8 mouse cellular contexts compared by ENCODE assay signal in the genomic region with DNA sequence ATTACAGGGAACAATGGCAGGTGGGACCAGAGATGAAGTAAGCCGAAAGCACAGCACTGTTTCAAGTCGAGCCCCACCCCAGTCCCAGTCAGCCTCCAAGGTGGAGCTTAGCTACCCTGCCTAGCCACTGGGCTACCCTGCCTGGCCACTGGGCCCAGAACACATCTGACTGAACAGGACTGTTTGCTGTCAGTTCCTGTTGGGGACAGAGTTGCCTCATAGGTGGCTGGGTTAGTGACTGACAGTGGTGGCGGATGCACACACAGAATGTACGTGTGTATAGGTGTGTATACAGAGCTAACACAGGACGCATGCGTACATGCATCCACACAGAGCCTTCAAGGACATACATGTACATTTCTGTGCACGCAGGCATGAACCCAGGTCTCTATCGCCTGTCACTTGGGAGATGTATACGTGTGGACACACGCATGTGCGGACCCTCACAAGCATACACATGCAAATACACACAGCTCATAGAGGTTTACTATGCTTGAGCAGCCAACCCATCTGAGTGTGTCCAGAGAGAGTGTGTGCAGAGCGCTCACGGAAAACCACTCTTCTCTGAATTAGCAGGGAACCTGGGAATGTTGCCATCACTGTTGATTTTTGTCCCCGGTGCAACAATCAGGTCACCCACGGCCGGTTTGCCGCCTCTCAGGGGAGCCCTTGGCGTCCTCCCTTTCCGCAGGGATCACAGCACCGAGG. TPM values are rescaled to one million over a fixed set of nuclear protein-coding genes. Genes with fewer than 3 reads are reported as not detected.
DNase-seq lines count a peak whose midpoint lies in the region; ATAC-seq and TF ChIP-seq lines count a peak whose summit lies in the region.

No protein-coding gene starts in this region.

- H3K4me1 ChIP-seq in ES-E14 (ENCODE audit: control insufficient read depth in 2 of 2, insufficient read depth in 2 of 2, low read length in 2 of 2, poor library complexity in 1 of 2): peaks cover 0 to 26% of the 10 kb centered on the region in 2 experiments; a peak in 2 of 4 replicates
- peaks cover 6% of the 10 kb centered on the region for H3K4me1 ChIP-seq in heart, postnatal 0 days (ENCODE audit: control insufficient read depth, insufficient read depth)
- peaks cover 22% of the 10 kb centered on the region for H3K4me1 ChIP-seq in liver, embryonic 15.5 days (replicated peaks)

- H3K36me3 ChIP-seq in ES-E14 (ENCODE audit: control insufficient read depth, insufficient read depth, low read length, poor library complexity, severe bottlenecking): no peaks in the 10 kb centered on the region
- H3K36me3 ChIP-seq in heart, postnatal 0 days (replicated peaks; ENCODE audit: control insufficient read depth, insufficient read depth, low read length): no peaks in the 10 kb centered on the region
- H3K36me3 ChIP-seq in liver, embryonic 15.5 days (replicated peaks): no peaks in the 10 kb centered on the region

- no peak for TF ChIP-seq CTCF in heart, postnatal 0 days (IDR thresholded peaks at IDR 0.05; ENCODE audit: low read depth)

- ATAC-seq in heart, postnatal 0 days (ENCODE audit: insufficient read depth, low read depth): no peak
- ATAC-seq in liver, embryonic 15.5 days (ENCODE audit: insufficient read depth): no peak; the same call in 1 of the 2 replicates

- no peak overlapping the region for H3K27ac ChIP-seq in ES-E14 (ENCODE audit: insufficient read depth, low read depth, low read length, poor library complexity, severe bottlenecking)
- no peak overlapping the region; the same call in 1 of the 2 replicates for H3K27ac ChIP-seq in heart, postnatal 0 days (ENCODE audit: low read depth)
- H3K27ac ChIP-seq in liver, embryonic 15.5 days (replicated peaks): no peak overlapping the region

- peak overlapping the region; percentile 12 for H3K9ac ChIP-seq in ES-E14 (ENCODE audit: insufficient read depth, low read depth, low read length, poor library complexity, severe bottlenecking)
- H3K9ac ChIP-seq in heart, postnatal 0 days (replicated peaks; ENCODE audit: low read depth, low read length): peak overlapping the region; percentile 58
- H3K9ac ChIP-seq in liver, embryonic 15.5 days: no peak overlapping the region

- DNase-seq in heart, adult 11 months: peak; percentile 79
- no peak for DNase-seq in heart, adult 8-10 months (ENCODE audit: low spot score)
- no peak for DNase-seq in ES-E14 (ENCODE audit: low read depth, low spot score)
- DNase-seq in heart, postnatal 0 days (ENCODE audit: low spot score): no peak
- DNase-seq in ovary, postnatal 14 days (ENCODE audit: low spot score): no peak
- no peak for DNase-seq in adrenal gland, postnatal 36 days
- no peak for DNase-seq in left cerebral cortex, postnatal 4 days

- in situ Hi-C loops in ES-E14 (cut with MboI; ENCODE audit: low sequenced_read_pairs in 2 of 2, unreplicated experiment in 2 of 2): no loop called here

- peak overlapping the region; percentile 74 to 79 for H3K4me3 ChIP-seq in ES-E14 (ENCODE audit: insufficient read depth in 1 of 2, low read depth in 1 of 2, low read length in 2 of 2, poor library complexity in 1 of 2, severe bottlenecking in 1 of 2)
- H3K4me3 ChIP-seq in heart, postnatal 0 days (ENCODE audit: low read depth, low read length): peak overlapping the region; percentile 62
- H3K4me3 ChIP-seq in liver, embryonic 15.5 days (replicated peaks): peak overlapping the region; percentile 48

- WGBS in heart, postnatal 0 days: 41% methylated on average over 20 of the region's 20 CpGs
- WGBS in liver, embryonic 15.5 days (ENCODE audit: insufficient replicate concordance): 33% methylated on average over 20 of the region's 20 CpGs

- peak overlapping the region; percentile 97 for H3K4me2 ChIP-seq in heart, postnatal 0 days (ENCODE audit: low read depth, low read length)
- H3K4me2 ChIP-seq in liver, embryonic 15.5 days: peak overlapping the region; percentile 70

- no peak for TF ChIP-seq EP300 in heart, postnatal 0 days (IDR thresholded peaks at IDR 0.05; ENCODE audit: low read depth)

- H3K27me3 ChIP-seq in heart, postnatal 0 days (ENCODE audit: control insufficient read depth, insufficient read depth, low read length): no peaks in the 10 kb centered on the region
- H3K27me3 ChIP-seq in liver, embryonic 15.5 days: peaks cover 73% of the 10 kb centered on the region

- intact Hi-C loops in left cerebral cortex, postnatal 4 days (cut with DNase I): loop anchor here (10.0 kb wide), 1 partner anchor 53 kb away; no protein-coding TSS in a partner anchor

- H3K9me3 ChIP-seq in ES-E14 (ENCODE audit: control insufficient read depth, insufficient read depth, low read depth, low read length): no peaks in the 10 kb centered on the region
- H3K9me3 ChIP-seq in heart, postnatal 0 days (replicated peaks; ENCODE audit: control insufficient read depth, low read length): no peaks in the 10 kb centered on the region
- H3K9me3 ChIP-seq in liver, embryonic 15.5 days (replicated peaks): no peaks in the 10 kb centered on the region

TF ChIP-seq in ES-E14, 5 proteins besides CTCF, POLR2A, EP300 and RAD21:
- no peak for TF ChIP-seq HCFC1 (IDR thresholded peaks at IDR 0.05; ENCODE audit: borderline replicate concordance, insufficient read depth, low read length)
- TF ChIP-seq ZNF384 (IDR thresholded peaks at IDR 0.05; ENCODE audit: low read depth, low read length): no peak
- TF ChIP-seq CHD2 (IDR thresholded peaks at IDR 0.05; ENCODE audit: low read depth, low read length): no peak
- no peak for TF ChIP-seq MAFK (IDR thresholded peaks at IDR 0.05; ENCODE audit: insufficient read depth, low read depth, low read length)
- TF ChIP-seq ZC3H11A (IDR thresholded peaks at IDR 0.05; ENCODE audit: borderline replicate concordance, low read depth, low read length): no peak
TF ChIP-seq in ES-E14: peak in this region for 0.

RNA-seq across cellular contexts. Expression of a gene that starts 1.4 kb away (rescaled TPM):
- under 1 TPM in 1 of 4 experiments, not detected in 3; 0.44 TPM for total RNA-seq in heart, adult 8-10 months (2022)
- total RNA-seq in ES-E14 (2012; rRNA removed): 0.27 and 1.7 TPM in 2 replicates
- 4.2 and 14.7 TPM in 2 replicates for total RNA-seq in heart, postnatal 0 days (2014; rRNA removed; ENCODE audit: low replicate concordance)
- polyA plus RNA-seq in heart, postnatal 0 days (2015; fragmentation: Nextera tagmentation; extraction: Ambion mirVana): 5.8 and 6.3 TPM in 2 replicates
- polyA plus RNA-seq in liver, embryonic 15.5 days (2015; fragmentation: Nextera tagmentation; extraction: Ambion mirVana): not detected in 2 replicates
- total RNA-seq in adrenal gland, postnatal 36 days (2021): not detected
- 1 to 10 TPM; 2.2 to 3.4 TPM for total RNA-seq in left cerebral cortex, postnatal 4 days (2021)

RNA-seq across cellular contexts. Expression of a gene that starts 42.5 kb away (rescaled TPM):
- total RNA-seq in heart, adult 8-10 months (2022): 1 to 10 TPM in 2 of 4 experiments, under 1 TPM in 2; 0.41 to 3.2 (median 0.94) TPM
- total RNA-seq in ES-E14 (2012; rRNA removed): 353 and 381 TPM in 2 replicates
- total RNA-seq in heart, postnatal 0 days (2014; rRNA removed; ENCODE audit: low replicate concordance): 52.9 and 91.1 TPM in 2 replicates
- 38.2 and 38.9 TPM in 2 replicates for polyA plus RNA-seq in heart, postnatal 0 days (2015; fragmentation: Nextera tagmentation; extraction: Ambion mirVana)
- polyA plus RNA-seq in liver, embryonic 15.5 days (2015; fragmentation: Nextera tagmentation; extraction: Ambion mirVana): 182 and 184 TPM in 2 replicates
- 10 to 100 TPM; 15.4 to 20.5 TPM for total RNA-seq in adrenal gland, postnatal 36 days (2021)
- 10 to 100 TPM; 28.2 to 28.4 TPM for total RNA-seq in left cerebral cortex, postnatal 4 days (2021)

RNA-seq across cellular contexts. Expression of a gene that starts 53.8 kb away (rescaled TPM):
- 10 to 100 TPM; 10.8 to 13.5 (median 11.9) TPM for total RNA-seq in heart, adult 8-10 months (2022)
- total RNA-seq in ES-E14 (2012; rRNA removed): 25.8 and 30.1 TPM in 2 replicates
- total RNA-seq in heart, postnatal 0 days (2014; rRNA removed; ENCODE audit: low replicate concordance): 24.0 and 36.2 TPM in 2 replicates
- polyA plus RNA-seq in heart, postnatal 0 days (2015; fragmentation: Nextera tagmentation; extraction: Ambion mirVana): 14.7 and 15.8 TPM in 2 replicates
- 4.4 and 4.5 TPM in 2 replicates for polyA plus RNA-seq in liver, embryonic 15.5 days (2015; fragmentation: Nextera tagmentation; extraction: Ambion mirVana)
- 10 to 100 TPM; 20.0 to 24.5 TPM for total RNA-seq in adrenal gland, postnatal 36 days (2021)
- total RNA-seq in left cerebral cortex, postnatal 4 days (2021): 10 to 100 TPM; 20.3 to 21.5 TPM

RNA-seq across cellular contexts. Expression of a gene that starts 59.6 kb away (rescaled TPM):
- 10 to 100 TPM; 79.9 to 86.6 (median 84.1) TPM for total RNA-seq in heart, adult 8-10 months (2022)
- total RNA-seq in ES-E14 (2012; rRNA removed): 31.5 and 38.8 TPM in 2 replicates
- 221 and 277 TPM in 2 replicates for total RNA-seq in heart, postnatal 0 days (2014; rRNA removed; ENCODE audit: low replicate concordance)
- 186 and 201 TPM in 2 replicates for polyA plus RNA-seq in heart, postnatal 0 days (2015; fragmentation: Nextera tagmentation; extraction: Ambion mirVana)
- 249 and 305 TPM in 2 replicates for polyA plus RNA-seq in liver, embryonic 15.5 days (2015; fragmentation: Nextera tagmentation; extraction: Ambion mirVana)
- 10 to 100 TPM; 82.3 to 97.6 TPM for total RNA-seq in adrenal gland, postnatal 36 days (2021)
- total RNA-seq in left cerebral cortex, postnatal 4 days (2021): 10 to 100 TPM; 66.1 to 80.1 TPM
